Mouse (Mus musculus): ENCODE results near the gene Zfp36l1. TPM values are rescaled to one million over a fixed set of nuclear protein-coding genes. Genes with fewer than 3 reads are reported as not detected.

Zfp36l1 gene
- polyA plus RNA-seq, 1 experiment from 2014 or later = 53.1 TPM

GRCm38 (mm10) chr12:80141470-80141869, 28.7 kb upstream of the Zfp36l1 start:
- no peaks in the 10 kb centered on the region for H3K27me3 ChIP-seq
- H3K4me3 ChIP-seq = no peak overlapping the region
- no peak for ATAC-seq (ENCODE audit: low FRiP score)
- H3K4me2 ChIP-seq = no peak overlapping the region
- H3K27ac ChIP-seq = no peak overlapping the region
- H3K36me3 ChIP-seq = no peaks in the 10 kb centered on the region
- H3K9ac ChIP-seq = no peak overlapping the region
- no peaks in the 10 kb centered on the region for H3K9me3 ChIP-seq
- H3K4me1 ChIP-seq (replicated peaks) = peaks cover 12% of the 10 kb centered on the region
- WGBS = 20% methylated on average over 7 of the region's 7 CpGs

DNA sequence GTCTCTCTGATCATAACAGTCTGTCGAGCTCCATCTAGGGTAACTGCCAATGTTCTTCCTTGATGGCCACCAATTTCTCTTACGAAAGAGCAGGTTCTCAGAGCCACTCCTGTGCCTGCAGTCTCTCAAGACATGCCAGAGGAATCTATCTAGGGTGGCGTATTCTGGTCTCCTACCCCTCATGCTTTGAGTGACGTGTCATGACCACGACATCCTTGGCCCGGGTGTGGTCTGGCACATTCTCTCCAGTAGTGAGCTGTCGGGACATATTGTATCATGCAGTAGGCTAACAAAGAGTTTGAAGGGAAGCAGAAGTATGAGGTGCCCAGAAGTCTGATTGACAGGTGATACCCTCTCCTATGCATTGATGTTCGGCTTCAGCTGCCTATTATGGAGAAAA, 28.2 kb upstream of the Zfp36l1 start:
- Histone ChIP-seq H3K4me3 (no peak overlapping the region), H3K4me2 (no peak overlapping the region), H3K9ac (no peak overlapping the region), H3K27me3 (no peaks in the 10 kb centered on the region), H3K27ac (no peak overlapping the region), H3K36me3 (no peaks in the 10 kb centered on the region), H3K9me3 (no peaks in the 10 kb centered on the region), H3K4me1 (replicated peaks) (peaks cover 16% of the 10 kb centered on the region)
- ATAC-seq (ENCODE audit: low FRiP score) = no peak
- 84% methylated on average over 8 of the region's 8 CpGs for WGBS

DNA sequence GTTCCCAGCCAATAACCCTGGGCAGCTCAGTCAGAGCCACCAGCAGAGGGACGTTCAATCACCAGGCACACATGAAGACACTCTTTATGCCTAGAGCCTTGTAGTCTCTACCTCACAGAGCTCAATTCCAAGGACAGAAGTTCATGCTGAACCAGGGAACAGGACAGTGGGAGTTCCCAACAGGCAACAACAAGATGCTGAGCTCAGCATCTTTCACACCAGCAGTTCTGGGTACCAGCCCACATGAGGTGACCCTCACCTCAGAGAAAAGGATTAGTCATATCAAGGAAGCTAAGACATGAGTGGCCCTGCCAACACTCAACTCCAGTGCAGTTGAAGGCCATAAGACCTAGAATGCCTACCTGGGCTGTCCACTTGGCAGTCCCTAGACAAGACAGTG, 24.9 kb upstream of the Zfp36l1 start:
- 74% methylated on average over 1 of the region's 1 CpGs for WGBS
- no peak for ATAC-seq (ENCODE audit: low FRiP score)
- Histone ChIP-seq H3K9ac (no peak overlapping the region), H3K4me3 (no peak overlapping the region), H3K4me1 (replicated peaks) (peaks cover 11% of the 10 kb centered on the region; the same call in 1 of the 2 replicates), H3K27ac (no peak overlapping the region), H3K27me3 (0 out of 2 replicates have a peak, but pooled peaks cover 6% of the 10 kb centered on the region), H3K9me3 (no peaks in the 10 kb centered on the region), H3K36me3 (no peaks in the 10 kb centered on the region), H3K4me2 (no peak overlapping the region)

- H3K9me3 ChIP-seq = no peaks in the 10 kb centered on the region
- H3K9ac ChIP-seq = no peak overlapping the region
- H3K4me2 ChIP-seq = no peak overlapping the region
- no peak overlapping the region for H3K27ac ChIP-seq
- 0 out of 2 replicates have a peak, but pooled peaks cover 6% of the 10 kb centered on the region for H3K27me3 ChIP-seq
- ATAC-seq (ENCODE audit: low FRiP score) = no peak
- no peaks in the 10 kb centered on the region for H3K36me3 ChIP-seq
- 87% methylated on average over 6 of the region's 6 CpGs for WGBS
- H3K4me1 ChIP-seq (replicated peaks) = peaks cover 12% of the 10 kb centered on the region; the same call in 1 of the 2 replicates
- no peak overlapping the region for H3K4me3 ChIP-seq
Measured at GRCm38 (mm10) chr12:80137246-80137645, 24.4 kb upstream of the Zfp36l1 start.

DNA sequence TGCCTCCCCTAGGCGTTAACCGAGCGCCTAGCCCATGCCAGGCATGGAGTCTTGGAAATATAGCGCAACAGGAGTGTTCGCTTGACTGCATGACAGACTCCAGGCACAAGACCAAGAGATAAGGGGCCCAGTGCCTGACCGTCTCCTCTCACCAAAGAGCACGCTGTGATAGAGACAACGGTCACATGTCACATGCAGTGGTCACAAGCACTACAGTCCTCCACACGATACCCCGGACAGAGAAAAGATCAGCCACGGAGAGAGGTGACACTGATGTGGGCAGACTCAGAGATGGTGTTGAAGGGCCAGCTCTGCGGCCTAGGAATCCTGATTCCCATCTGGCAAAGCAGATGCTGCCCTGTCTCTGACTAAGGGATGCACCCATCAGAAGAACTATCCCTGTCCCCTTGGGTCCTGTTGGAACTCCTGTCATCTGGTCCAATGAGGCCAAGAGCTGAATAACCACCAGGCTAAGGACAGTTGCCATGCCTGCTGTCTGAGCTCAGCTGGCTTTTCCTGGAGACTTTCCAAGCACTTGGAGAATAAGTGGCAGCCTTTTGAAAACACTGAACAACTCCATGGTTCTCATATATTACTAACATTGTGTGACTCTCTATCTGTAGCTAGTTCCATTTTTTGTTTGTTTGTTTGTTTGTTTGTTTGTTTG, 23.6 kb upstream of the Zfp36l1 start:
- Histone ChIP-seq H3K4me3 (no peak overlapping the region), H3K27me3 (0 out of 2 replicates have a peak, but pooled peaks cover 6% of the 10 kb centered on the region), H3K4me1 (replicated peaks) (peaks cover 21% of the 10 kb centered on the region), H3K4me2 (no peak overlapping the region), H3K36me3 (no peaks in the 10 kb centered on the region), H3K27ac (no peak overlapping the region), H3K9me3 (no peaks in the 10 kb centered on the region), H3K9ac (no peak overlapping the region)
- WGBS = 89% methylated on average over 12 of the region's 12 CpGs
- no peak for ATAC-seq (ENCODE audit: low FRiP score)

DNA sequence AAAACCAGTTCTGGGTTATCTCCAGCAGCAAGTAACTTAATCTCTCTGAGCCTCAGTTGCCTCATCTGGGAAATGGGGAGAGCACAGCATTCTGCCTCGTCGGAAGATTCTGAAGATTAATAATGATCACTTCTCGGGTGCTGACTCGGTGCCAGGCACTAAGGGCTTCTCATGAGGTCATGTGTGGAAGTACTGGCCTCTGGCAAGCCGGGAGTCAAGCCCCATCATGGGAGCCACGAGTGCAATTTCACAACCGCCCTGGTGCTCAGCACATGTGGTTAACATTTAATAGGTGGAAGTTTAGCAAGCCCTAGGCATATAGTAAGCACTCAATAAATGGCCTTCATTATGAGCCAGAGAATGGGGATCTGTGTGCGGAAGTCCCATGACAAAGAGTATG, 22.4 kb upstream of the Zfp36l1 start:
- no peak for ATAC-seq (ENCODE audit: low FRiP score)
- no peaks in the 10 kb centered on the region for H3K36me3 ChIP-seq

DNA sequence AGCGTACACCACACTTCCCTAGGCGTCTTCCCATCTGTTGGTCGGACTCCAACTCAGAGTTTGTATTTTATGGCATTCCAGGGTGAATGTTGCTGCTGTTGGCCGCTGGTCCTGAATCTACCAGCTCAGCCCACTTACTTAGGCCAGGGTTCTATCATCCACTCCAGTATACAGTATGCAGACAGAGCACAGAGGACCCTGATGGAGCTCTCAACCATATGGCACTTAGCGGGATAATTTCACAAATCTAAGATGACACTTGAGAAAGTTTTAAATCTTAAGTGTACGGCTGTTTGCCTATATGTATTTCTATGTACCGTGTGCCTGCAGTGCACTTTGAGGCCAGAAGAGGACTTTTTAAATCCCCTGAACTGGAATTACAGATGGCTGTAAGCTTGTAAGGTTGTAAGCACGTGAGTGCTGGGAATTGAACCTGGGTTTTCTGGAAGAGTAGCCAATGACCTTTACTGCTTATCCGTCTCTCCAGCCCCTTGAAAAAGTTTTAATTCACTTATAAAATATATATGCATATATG, 20.3 kb upstream of the Zfp36l1 start:
- peak overlapping the region; percentile 76; the same call in 1 of the 2 replicates for H3K4me2 ChIP-seq
- H3K4me1 ChIP-seq (replicated peaks) = peaks cover 42% of the 10 kb centered on the region
- no peak overlapping the region for H3K27ac ChIP-seq
- H3K27me3 ChIP-seq = 0 out of 2 replicates have a peak, but pooled peaks cover 6% of the 10 kb centered on the region
- peak overlapping the region; percentile 63; the same call in 1 of the 2 replicates for H3K4me3 ChIP-seq
- H3K36me3 ChIP-seq = no peaks in the 10 kb centered on the region
- 41% methylated on average over 9 of the region's 9 CpGs for WGBS
- H3K9me3 ChIP-seq = no peaks in the 10 kb centered on the region
- 0 out of 2 replicates have a peak overlapping the region, but pooled peaks have one; percentile 90 for H3K9ac ChIP-seq
- ATAC-seq (ENCODE audit: low FRiP score) = peak; percentile 18

More for the DNA sequence above, 22.4 kb upstream of the Zfp36l1 start:
- Histone ChIP-seq H3K4me1 (replicated peaks) (peaks cover 33% of the 10 kb centered on the region), H3K4me2 (no peak overlapping the region), H3K27ac (no peak overlapping the region), H3K27me3 (0 out of 2 replicates have a peak, but pooled peaks cover 6% of the 10 kb centered on the region), H3K4me3 (no peak overlapping the region), H3K9me3 (no peaks in the 10 kb centered on the region), H3K9ac (no peak overlapping the region)
- 93% methylated on average over 8 of the region's 8 CpGs for WGBS

DNA sequence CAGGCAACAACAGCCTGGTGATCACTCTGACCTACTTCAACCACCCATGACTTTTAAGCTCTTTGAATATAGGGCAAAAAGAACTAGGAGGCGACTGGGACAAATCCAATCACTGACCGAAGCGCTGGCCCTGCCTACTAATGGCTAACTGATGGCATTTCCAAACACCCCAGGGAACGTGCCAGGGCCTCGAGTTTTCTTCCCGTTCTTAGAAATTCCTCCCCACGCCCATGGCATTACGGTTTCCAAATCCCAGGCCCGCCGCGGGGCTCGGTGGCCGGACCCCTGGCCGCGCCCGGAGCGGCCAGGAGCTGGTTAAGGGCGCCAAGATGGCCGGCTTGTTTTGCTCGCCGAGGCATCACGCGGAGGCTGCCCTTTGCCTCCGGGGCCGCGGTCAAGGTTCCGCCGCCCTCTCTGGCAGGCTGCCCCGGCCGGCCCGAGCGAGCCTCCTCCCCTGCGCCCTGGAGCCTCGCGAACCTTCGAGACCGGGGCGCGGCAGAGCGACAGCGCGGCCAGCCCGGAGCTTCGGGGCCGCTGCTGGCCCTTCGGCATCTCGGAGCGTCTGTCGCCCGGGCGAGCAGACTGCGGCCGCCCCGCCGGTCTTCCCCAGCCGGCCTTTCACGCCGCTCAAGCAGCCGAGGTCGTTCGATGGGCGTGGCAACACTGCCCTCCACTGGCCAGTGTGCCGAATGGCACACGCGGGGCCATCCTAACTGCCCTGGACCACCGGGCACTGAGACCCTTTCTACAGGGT, 19.6 kb upstream of the Zfp36l1 start:
- H3K9me3 ChIP-seq = no peaks in the 10 kb centered on the region
- peak overlapping the region; percentile 95 for H3K27ac ChIP-seq
- H3K4me1 ChIP-seq (replicated peaks) = peaks cover 42% of the 10 kb centered on the region
- H3K9ac ChIP-seq = peak overlapping the region; percentile 90
- ATAC-seq (ENCODE audit: low FRiP score) = peak; percentile 89
- peak overlapping the region; percentile 76 for H3K4me2 ChIP-seq
- WGBS = under 1% methylated on average over 66 of the region's 66 CpGs
- H3K4me3 ChIP-seq = peak overlapping the region; percentile 63
- H3K36me3 ChIP-seq = no peaks in the 10 kb centered on the region
- 0 out of 2 replicates have a peak, but pooled peaks cover 6% of the 10 kb centered on the region for H3K27me3 ChIP-seq

- H3K4me3 ChIP-seq = peak overlapping the region; percentile 63
- no peaks in the 10 kb centered on the region for H3K36me3 ChIP-seq
- 50% methylated on average over 17 of the region's 17 CpGs for WGBS
- H3K9ac ChIP-seq = peak overlapping the region; percentile 90
- peak overlapping the region; percentile 95 for H3K27ac ChIP-seq
- 0 out of 2 replicates have a peak, but pooled peaks cover 6% of the 10 kb centered on the region for H3K27me3 ChIP-seq
- 0 out of 2 replicates have a peak, but pooled peaks have one; percentile 7 for ATAC-seq (ENCODE audit: low FRiP score)
- H3K4me2 ChIP-seq = peak overlapping the region; percentile 76
- no peaks in the 10 kb centered on the region for H3K9me3 ChIP-seq
- peaks cover 42% of the 10 kb centered on the region for H3K4me1 ChIP-seq (replicated peaks)
Measured at GRCm38 (mm10) chr12:80131359-80132249, 18.8 kb upstream of the Zfp36l1 start.

- Histone ChIP-seq H3K9ac (peak overlapping the region; percentile 49; the same call in 1 of the 2 replicates), H3K4me2 (peak overlapping the region; percentile 76), H3K4me1 (replicated peaks) (peaks cover 35% of the 10 kb centered on the region), H3K36me3 (no peaks in the 10 kb centered on the region), H3K9me3 (no peaks in the 10 kb centered on the region), H3K4me3 (no peak overlapping the region; the same call in 1 of the 2 replicates), H3K27ac (peak overlapping the region; percentile 95), H3K27me3 (0 out of 2 replicates have a peak, but pooled peaks cover 6% of the 10 kb centered on the region)
- ATAC-seq (ENCODE audit: low FRiP score) = peak; percentile 60
- 10% methylated on average over 5 of the region's 6 CpGs for WGBS
Measured at GRCm38 (mm10) chr12:80130558-80131358, 17.9 kb upstream of the Zfp36l1 start.

DNA sequence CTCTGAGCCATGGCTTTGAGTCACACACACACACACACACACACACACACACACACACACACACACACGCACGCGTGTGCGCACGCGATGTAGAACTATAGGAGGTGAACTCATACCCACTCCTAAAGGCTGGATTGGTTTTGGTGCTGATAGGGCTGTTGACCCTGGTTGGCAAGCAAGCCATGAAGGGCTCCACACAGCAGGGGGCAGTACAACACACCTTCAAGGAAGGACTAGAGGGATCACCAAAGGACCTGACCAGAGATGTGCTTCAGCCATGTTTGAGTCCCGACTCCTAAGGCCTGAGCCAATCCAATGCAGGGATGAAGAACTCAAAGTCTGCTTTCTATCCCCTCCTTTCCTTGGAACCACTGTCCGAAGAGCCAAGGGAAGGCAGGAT, 16.7 kb upstream of the Zfp36l1 start:
- no peak for ATAC-seq (ENCODE audit: low FRiP score)
- no peak overlapping the region for H3K4me2 ChIP-seq
- H3K9me3 ChIP-seq = no peaks in the 10 kb centered on the region
- H3K9ac ChIP-seq = no peak overlapping the region
- no peak overlapping the region for H3K27ac ChIP-seq
- 94% methylated on average over 8 of the region's 8 CpGs for WGBS
- no peak overlapping the region for H3K4me3 ChIP-seq
- H3K27me3 ChIP-seq = 0 out of 2 replicates have a peak, but pooled peaks cover 6% of the 10 kb centered on the region
- peaks cover 38% of the 10 kb centered on the region for H3K4me1 ChIP-seq (replicated peaks)
- H3K36me3 ChIP-seq = no peaks in the 10 kb centered on the region
